Mouse (Mus musculus) ES-E14 (cell line): ENCODE measurements around the gene Zfr. TPM values are rescaled to one million over a fixed set of nuclear protein-coding genes. Genes with fewer than 3 reads are reported as not detected.

Experiments
- DNase-seq: peaks from one replicate; pipeline ENCODE4 v3.0.0-alpha.2; 2013; ENCODE audit warnings: low read depth, low spot score
- H3K27ac ChIP-seq: 2 replicates; pipeline ENCODE4 v1.5.1; 2012; ENCODE audit warnings: low read depth, mild to moderate bottlenecking, low read length, moderate library complexity, mixed read lengths; ENCODE audit not compliant: poor library complexity, insufficient read depth, severe bottlenecking
- H3K36me3 ChIP-seq: 2 replicates; pipeline ENCODE4 v1.6.1; 2012; ENCODE audit warnings: mild to moderate bottlenecking, low read length, moderate library complexity, mixed read lengths; ENCODE audit not compliant: control insufficient read depth, poor library complexity, insufficient read depth, severe bottlenecking
- H3K4me1 ChIP-seq, 2 experiments: fragments of 150-350 bp in 1 of 2; sonication (generic) in 1 of 2; 2 replicates each; pipeline ENCODE4 v1.6.1; 2012; ENCODE audit warnings: low read length in 2 of 2, mild to moderate bottlenecking in 1 of 2, mixed read lengths in 1 of 2; ENCODE audit not compliant: control insufficient read depth in 2 of 2, insufficient read depth in 2 of 2, poor library complexity in 1 of 2
- H3K4me3 ChIP-seq, 2 experiments: fragments of 150-350 bp in 1 of 2; sonication (generic) in 1 of 2; 2 replicates each; pipeline ENCODE4 v1.5.1; 2012; ENCODE audit warnings: low read length in 2 of 2, low read depth in 1 of 2, mild to moderate bottlenecking in 1 of 2, mixed read lengths in 1 of 2; ENCODE audit not compliant: insufficient read depth in 1 of 2, poor library complexity in 1 of 2, severe bottlenecking in 1 of 2
- H3K9ac ChIP-seq: 2 replicates; pipeline ENCODE4 v1.6.1; 2012; ENCODE audit warnings: low read depth, mild to moderate bottlenecking, low read length, mixed read lengths; ENCODE audit not compliant: poor library complexity, insufficient read depth, severe bottlenecking
- H3K9me3 ChIP-seq: fragments of 150-350 bp; sonication (generic); 2 replicates; pipeline ENCODE4 v1.6.1; 2012; ENCODE audit warnings: low read depth, mild to moderate bottlenecking, low read length; ENCODE audit not compliant: control insufficient read depth, insufficient read depth
- CHD2 ChIP-seq: IDR thresholded peaks from 2 replicates; pipeline ENCODE4 v1.6.1; 2014; ENCODE audit warnings: mild to moderate bottlenecking, low read depth, low read length, inconsistent platforms
- HCFC1 ChIP-seq: IDR thresholded peaks from 2 replicates; pipeline ENCODE4 v1.6.1; 2012; ENCODE audit warnings: low read length, inconsistent platforms, borderline replicate concordance; ENCODE audit not compliant: insufficient read depth
- MAFK ChIP-seq: IDR thresholded peaks from 2 replicates; pipeline ENCODE4 v1.6.1; 2014; ENCODE audit warnings: mild to moderate bottlenecking, low read depth, low read length, inconsistent platforms; ENCODE audit not compliant: insufficient read depth
- ZC3H11A ChIP-seq: IDR thresholded peaks from 2 replicates; pipeline ENCODE4 v1.6.1; 2012; ENCODE audit warnings: low read depth, mild to moderate bottlenecking, inconsistent platforms, low read length, borderline replicate concordance
- ZNF384 ChIP-seq: IDR thresholded peaks from 2 replicates; pipeline ENCODE4 v1.6.1; 2012; ENCODE audit warnings: low read depth, low read length, inconsistent platforms
- in situ Hi-C, 2 experiments: fragments of 600-800 bp; cut with MboI; formaldehyde crosslinking; loops; one replicate each; pipeline ENCODE4 v1.15.1; 2025; ENCODE audit warnings: low sequenced_read_pairs in 2 of 2, inconsistent platforms in 1 of 2; ENCODE audit not compliant: unreplicated experiment in 2 of 2
- total RNA-seq: library from RNA; depleted of rRNA; stranded (reverse); fragments of 300-350 nt; gene quantifications from 2 replicates; pipeline ENCODE4 v1.2.3, GENCODE M21; 2012

The Zfr gene
- total RNA-seq, 1 experiment, result 66.8 TPM

DNA sequence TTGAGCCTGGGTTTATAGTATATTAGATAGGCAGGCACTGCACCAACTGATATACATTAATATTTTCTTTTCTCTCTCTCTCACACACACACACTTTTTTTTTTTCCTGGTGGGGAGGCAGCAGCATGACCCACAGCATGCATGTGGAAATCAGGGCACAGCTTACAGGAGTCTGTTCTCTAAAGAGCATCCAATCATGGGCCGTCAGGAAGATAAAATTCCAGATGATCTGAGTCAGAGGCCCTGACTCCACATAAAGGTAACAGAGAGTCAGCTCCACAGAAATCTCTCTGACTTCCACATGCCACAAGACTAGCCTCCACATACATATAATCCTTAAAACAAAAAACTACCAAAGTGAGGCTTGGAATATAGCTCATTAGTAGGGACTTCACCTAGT lies 16.9 kb downstream of the Zfr start:
- Histone ChIP-seq H3K27ac (no peak overlapping the region), H3K4me3 (no peak overlapping the region), H3K36me3 (peaks cover 3% of the 10 kb centered on the region), H3K4me1 (no peaks in the 10 kb centered on the region), H3K9ac (no peak overlapping the region), H3K9me3 (no peaks in the 10 kb centered on the region)
- DNase-seq, result no peak
- in situ Hi-C loops, result no loop called here
- no peak for TF ChIP-seq ZNF384
- TF ChIP-seq MAFK, result no peak
- no peak for TF ChIP-seq CHD2
- TF ChIP-seq ZC3H11A, result no peak
- TF ChIP-seq HCFC1, result no peak

DNA sequence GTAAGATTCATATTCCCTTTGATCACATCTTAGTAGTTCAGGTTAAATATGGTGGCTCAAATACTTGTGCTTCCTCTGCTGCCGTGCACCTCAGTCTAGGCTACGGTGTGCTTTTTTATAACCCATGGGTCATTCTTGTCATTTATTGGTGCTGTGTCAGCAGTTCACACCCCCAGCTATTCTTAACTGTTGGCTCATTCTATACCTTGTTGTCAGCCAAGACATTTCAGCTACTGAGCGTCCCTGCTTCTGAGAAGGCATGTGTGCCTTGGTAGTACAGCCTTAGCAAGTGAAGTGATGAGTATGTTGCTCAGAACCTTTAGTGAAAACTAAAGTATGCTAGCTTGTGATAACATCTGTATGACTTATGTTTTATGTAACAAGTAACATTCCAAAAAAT lies 17.7 kb downstream of the Zfr start:
- TF ChIP-seq MAFK (peak; percentile 74; the same call in 1 of the 2 replicates), ZNF384 (no peak)
- Histone ChIP-seq H3K9me3 (no peaks in the 10 kb centered on the region), H3K4me1 (no peaks in the 10 kb centered on the region), H3K4me3 (no peak overlapping the region), H3K36me3 (peaks cover 4% of the 10 kb centered on the region), H3K27ac (no peak overlapping the region), H3K9ac (no peak overlapping the region)
- DNase-seq, result no peak
- in situ Hi-C loops, result no loop called here

DNA sequence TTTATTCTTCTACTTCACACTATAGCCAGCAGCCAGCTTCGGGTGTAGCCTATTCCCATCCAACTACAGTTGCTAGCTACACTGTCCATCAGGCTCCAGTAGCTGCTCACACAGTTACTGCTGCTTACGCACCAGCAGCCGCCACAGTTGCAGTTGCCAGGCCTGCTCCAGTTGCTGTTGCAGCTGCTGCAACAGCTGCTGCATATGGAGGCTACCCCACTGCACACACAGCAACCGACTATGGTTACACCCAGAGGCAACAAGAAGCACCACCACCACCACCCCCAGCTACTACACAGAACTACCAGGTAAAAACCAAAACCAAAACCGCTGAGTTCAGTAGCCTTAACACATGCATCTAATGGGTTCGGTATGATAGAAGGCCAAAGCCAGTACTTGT lies 18.7 kb downstream of the Zfr start:
- in situ Hi-C loops, result no loop called here
- Histone ChIP-seq H3K9me3 (no peaks in the 10 kb centered on the region), H3K4me1 (no peaks in the 10 kb centered on the region), H3K36me3 (peaks cover 9% of the 10 kb centered on the region), H3K27ac (no peak overlapping the region), H3K9ac (no peak overlapping the region), H3K4me3 (no peak overlapping the region)
- TF ChIP-seq CHD2, result no peak
- no peak for TF ChIP-seq ZC3H11A
- DNase-seq, result no peak

DNA sequence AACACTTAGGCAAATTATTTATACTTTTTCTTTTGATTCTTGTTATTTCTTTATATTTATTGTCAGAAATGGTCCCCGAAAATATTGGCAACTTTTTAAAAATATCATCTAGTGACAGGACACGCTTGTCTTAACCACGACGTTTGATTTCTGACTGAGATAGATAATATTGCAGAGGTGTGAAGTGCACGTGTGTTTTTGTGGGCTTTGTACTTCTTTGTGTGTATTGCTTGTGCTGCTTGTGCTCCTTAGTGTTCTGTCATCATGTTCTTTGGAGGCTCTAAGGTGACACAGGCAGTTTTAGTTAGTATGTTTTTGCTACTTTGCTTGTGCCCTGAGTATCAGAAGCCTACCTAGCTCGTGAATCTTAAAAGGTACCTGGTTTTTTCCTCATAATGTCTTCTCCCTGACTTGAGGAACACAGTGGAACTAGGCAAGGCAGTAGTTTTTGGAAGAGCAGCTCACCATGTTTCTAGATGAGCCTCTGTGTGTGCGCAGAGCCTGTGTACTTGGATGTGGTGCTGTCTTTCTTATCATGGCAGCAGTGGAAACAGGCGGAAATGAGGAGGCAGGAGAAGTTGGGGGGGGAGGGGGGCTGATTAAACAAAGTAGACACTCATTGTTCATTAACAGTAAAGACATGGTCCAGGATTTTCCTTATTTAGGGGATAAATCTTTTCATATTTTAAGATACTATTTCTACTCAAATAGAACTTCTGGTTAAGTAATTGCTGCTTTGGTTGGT lies 23.5 kb downstream of the Zfr start:
- H3K36me3 ChIP-seq, result peaks cover 9% of the 10 kb centered on the region
- no peak for DNase-seq
- TF ChIP-seq ZNF384 (no peak), HCFC1 (no peak), MAFK (no peak)

DNA sequence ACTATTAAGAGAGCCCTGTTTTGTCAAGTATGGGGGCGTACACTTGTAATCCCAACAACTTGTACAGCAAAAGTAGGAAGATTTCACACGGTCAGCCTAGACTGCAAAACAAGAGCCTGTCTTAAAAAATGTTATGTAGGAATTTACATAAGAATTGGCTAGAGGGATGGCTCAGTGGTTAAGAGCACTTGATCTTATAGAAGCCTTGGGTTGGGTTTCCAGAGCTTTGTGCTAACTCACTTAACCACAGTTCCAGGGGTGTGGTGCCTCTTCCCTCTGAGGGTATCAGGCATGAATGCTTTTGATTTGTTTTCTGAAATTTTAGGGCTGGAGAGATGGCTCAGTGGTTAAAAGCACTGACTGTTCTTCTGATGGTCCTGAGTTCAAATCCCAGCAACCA lies 29.8 kb downstream of the Zfr start:
- no peaks in the 10 kb centered on the region for H3K9me3 ChIP-seq
- H3K9ac ChIP-seq, result no peak overlapping the region
- H3K36me3 ChIP-seq, result peaks cover 12% of the 10 kb centered on the region
- H3K4me3 ChIP-seq, result no peak overlapping the region
- in situ Hi-C loops, result no loop called here
- TF ChIP-seq MAFK (no peak), HCFC1 (no peak), ZC3H11A (no peak), ZNF384 (no peak), CHD2 (no peak)
- no peaks in the 10 kb centered on the region for H3K4me1 ChIP-seq
- H3K27ac ChIP-seq, result no peak overlapping the region
- peak; percentile 16 for DNase-seq

More for the DNA sequence above, 23.5 kb downstream of the Zfr start:
- no peaks in the 10 kb centered on the region for H3K9me3 ChIP-seq
- H3K9ac ChIP-seq, result no peak overlapping the region
- in situ Hi-C loops, result no loop called here
- H3K27ac ChIP-seq, result no peak overlapping the region
- H3K4me3 ChIP-seq, result no peak overlapping the region
- H3K4me1 ChIP-seq, result no peaks in the 10 kb centered on the region
